Mouse (Mus musculus) gastrocnemius, adult 2 months (tissue): Measurements from ENCODE around the gene Aif1. TPM values are rescaled to one million over a fixed set of nuclear protein-coding genes. Genes with fewer than 3 reads are reported as not detected.
A peak's percentile ranks its signal among the peaks of the same experiment; 100 is the strongest.

ENCODE experiments used
- DNase-seq: peaks from one replicate; pipeline ENCODE4 v3.0.0; 2022
- H3K27ac ChIP-seq: fragments of 200-600 bp; 2 replicates; pipeline ENCODE4 v1.8.1; 2022; ENCODE audit warnings: mild to moderate bottlenecking
- H3K4me3 ChIP-seq: fragments of 200-600 bp; 2 replicates; pipeline ENCODE4 v1.8.1; 2022; ENCODE audit warnings: mild to moderate bottlenecking, moderate library complexity
- CTCF ChIP-seq: fragments of 200-600 bp; IDR thresholded peaks from 2 replicates; pipeline ENCODE4 v1.8.1; 2022; ENCODE audit warnings: antibody characterized with exemption, mild to moderate bottlenecking, moderate library complexity
- intact Hi-C: fragments of 180-260 bp; cut with DNase I; formaldehyde crosslinking; loops from one replicate; pipeline ENCODE4 v1.15.1; 2025
- total RNA-seq, 2 experiments: library from RNA; stranded (reverse); gene quantifications; 2 replicates each; pipeline ENCODE4 v1.2.3; 2021

Aif1 gene
- total RNA-seq, 2 experiments from 2014 or later, result 0.75 TPM; not detected in 1

DNA sequence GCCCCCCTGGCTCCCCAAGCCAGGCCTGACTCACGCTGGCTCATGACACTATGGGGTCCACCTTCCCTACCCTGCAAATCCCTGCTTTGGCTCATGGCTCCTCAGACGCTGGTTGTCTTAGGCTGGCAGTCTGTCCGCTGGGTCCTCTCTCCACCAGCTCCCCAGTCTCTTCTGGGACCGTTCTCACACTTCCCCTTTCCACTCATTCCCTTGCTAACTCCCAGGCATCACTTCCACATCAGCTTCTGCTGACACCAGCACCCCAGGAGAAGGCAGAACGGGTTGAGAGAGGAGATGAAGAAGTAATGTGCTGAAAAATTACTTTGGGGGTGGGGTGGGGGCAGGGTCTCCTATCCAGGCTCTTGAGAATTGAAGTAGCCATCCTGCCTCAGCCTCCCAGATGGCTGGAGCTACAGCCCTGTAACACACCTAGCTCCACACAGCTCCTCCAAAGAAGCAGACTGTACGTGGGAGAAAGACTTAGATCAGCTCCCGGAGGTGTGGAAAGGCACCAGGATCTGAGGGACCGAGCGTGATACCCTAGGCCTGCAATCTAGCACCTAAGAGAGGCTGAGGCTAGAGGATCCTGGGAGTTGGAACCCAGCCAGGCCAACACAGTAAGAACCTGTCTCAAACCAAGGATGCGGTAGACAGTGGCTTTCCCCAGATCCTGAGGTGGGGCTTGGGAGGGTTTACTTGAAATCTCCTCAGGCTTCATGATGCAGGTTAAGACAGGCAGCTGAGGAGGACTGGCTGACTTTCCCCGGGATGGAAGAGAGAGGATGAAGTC is 3.2 kb downstream of the Aif1 start:
- intact Hi-C loops, result no loop called here
- H3K4me3 ChIP-seq, result peak overlapping the region; percentile 40
- DNase-seq, result no peak
- no peak overlapping the region; the same call in 1 of the 2 replicates for H3K27ac ChIP-seq
- TF ChIP-seq CTCF, result no peak

- Histone ChIP-seq H3K4me3 (no peak overlapping the region), H3K27ac (no peak overlapping the region)
- TF ChIP-seq CTCF, result peak; percentile 78
- no peak for DNase-seq
- intact Hi-C loops, result loop anchor here (2.0 kb wide), 1 partner anchor 64 kb away; the partner anchor contains the start of gene Atp6v1g2
Measured at GRCm38 (mm10) chr17:35168541-35169207, 7.2 kb downstream of the Aif1 start.

GRCm38 (mm10) chr17:35167794-35168193 is 8.1 kb downstream of the Aif1 start:
- no peak for TF ChIP-seq CTCF

DNA sequence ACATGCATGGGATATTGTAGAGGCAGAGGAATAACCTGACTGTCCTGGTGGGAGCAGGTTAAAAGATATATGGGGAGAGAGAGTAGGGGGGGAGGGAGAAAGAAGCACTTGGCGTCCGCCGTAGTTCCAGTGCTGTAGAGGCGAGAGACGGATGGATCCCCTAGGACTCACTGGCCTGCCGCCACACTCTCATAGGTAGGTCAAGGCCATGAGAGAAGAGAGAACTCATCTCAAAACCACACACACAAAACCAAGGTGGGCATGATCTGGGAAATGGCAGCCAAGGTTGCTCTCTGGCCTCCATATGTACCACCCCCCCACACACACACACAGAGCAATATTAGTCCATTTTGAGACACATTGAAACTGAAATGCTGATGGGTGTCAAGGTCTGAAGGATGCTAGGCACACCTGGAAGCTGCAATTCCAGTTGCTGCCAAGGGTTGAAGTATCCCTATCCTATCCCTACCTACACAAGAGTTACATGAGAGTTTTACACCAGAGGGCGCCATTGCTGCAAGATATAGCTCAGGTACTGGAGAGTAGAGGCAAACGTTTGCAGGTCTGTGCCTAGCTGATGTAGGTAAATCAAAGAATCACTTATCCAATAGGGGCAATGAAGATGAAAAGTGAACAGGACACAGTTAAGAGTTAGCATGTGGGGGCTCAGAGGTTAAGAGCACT is 9.4 kb downstream of the Aif1 start:
- intact Hi-C loops, result no loop called here
- no peak for DNase-seq
- Histone ChIP-seq H3K27ac (peak overlapping the region; percentile 100; the same call in 1 of the 2 replicates), H3K4me3 (peak overlapping the region; percentile 98; the same call in 1 of the 2 replicates)
- TF ChIP-seq CTCF, result peak; percentile 65

More at GRCm38 (mm10) chr17:35167794-35168193, 8.1 kb downstream of the Aif1 start:
- DNase-seq, result no peak
- H3K4me3 ChIP-seq, result no peak overlapping the region
- intact Hi-C loops, result loop anchor here (2.0 kb wide), 1 partner anchor 65 kb away; the partner anchor contains the start of gene Atp6v1g2
- no peak overlapping the region for H3K27ac ChIP-seq

DNA sequence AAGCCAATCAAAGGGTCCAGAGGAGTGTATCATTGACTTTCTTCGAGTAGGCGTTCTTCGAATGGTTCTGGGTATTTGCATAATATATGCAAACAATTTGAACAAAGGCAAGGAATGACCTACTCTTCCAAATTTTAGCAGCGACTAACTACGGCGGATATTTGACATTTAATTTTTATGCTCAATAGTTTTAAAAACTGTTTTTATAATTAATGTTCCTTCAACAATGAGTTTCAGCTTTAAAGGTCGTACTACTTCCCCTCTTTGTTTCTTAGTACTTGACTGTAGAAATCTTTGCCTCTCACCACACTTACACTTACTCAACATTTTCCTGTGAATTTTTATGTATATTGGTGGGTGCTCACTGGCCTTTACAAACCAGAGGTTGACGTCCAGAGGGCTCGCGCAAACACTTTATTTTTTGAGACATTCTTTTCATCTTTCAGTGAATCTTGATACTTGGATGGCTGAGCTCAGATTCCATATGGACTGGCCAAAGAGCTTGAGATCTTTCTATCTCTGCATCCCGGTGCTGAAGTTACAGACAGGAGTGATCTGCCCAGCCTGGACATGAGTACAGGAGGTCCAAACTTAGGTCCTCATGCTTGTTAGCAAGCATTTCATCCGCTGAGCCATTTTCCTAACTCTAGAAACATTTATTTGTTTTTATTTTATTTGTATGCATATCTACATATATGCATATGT is 10.3 kb downstream of the Aif1 start:
- TF ChIP-seq CTCF, result no peak
- intact Hi-C loops, result no loop called here
- Histone ChIP-seq H3K4me3 (peak overlapping the region; percentile 98), H3K27ac (peak overlapping the region; percentile 100)
- no peak for DNase-seq

DNA sequence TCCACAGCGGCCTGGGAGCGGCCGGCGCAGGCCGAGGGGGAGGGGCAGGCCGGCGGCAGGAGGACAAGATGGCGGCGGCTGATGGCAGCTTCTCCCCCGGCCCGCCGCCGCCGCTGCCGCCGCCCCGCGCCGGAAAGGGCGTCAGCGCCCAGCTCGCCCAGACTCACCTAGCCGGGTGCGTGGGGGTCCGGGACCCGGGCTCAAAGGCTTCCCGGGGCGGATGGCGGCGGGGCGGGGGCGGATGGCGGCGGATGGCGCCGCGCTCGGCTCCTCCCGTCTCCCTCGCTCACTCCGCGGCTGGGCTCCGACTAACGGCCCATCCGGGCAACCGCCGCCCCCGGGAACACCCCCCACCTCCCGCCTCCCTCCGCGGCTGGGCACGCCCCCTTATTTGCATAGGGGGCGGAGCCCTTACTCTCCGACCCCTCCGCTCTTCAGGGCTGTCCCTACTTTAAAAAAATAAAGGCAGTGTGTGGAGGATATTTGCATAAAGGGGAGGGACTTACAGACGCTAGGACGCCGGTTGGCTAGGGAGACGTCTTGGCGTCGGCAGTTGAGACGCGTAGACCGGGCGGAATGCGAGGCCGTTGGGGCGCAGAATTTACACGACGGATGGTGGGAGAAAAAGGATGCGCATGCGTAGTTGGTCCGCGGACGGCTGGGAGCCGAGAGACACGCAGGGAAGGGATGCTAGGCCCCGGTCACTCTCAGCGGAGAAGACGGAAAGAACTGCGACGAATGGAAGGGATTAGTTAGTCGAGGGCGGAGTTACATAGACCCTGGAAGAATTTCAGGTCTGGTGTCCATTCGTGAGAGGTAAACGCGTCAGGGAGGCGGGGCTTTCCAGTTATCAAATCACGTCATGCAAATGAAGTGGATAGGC is 11.1 kb downstream of the Aif1 start, which contains the start of gene Prrc2a:
Gene Prrc2a (minus strand): TSS at position 330 of the 883 bp plus-strand sequence.
- intact Hi-C loops, result no loop called here
- Histone ChIP-seq H3K27ac (peak within 1 kb of the TSS; percentile 100), H3K4me3 (peak within 1 kb of the TSS; percentile 98)
- DNase-seq, result peak; percentile 99
- no peak for TF ChIP-seq CTCF

GRCm38 (mm10) chr17:35164218-35164567 is 11.7 kb downstream of the Aif1 start:
- no peak for DNase-seq
- H3K4me3 ChIP-seq, result peak overlapping the region; percentile 98
- H3K27ac ChIP-seq, result peak overlapping the region; percentile 100
- intact Hi-C loops, result no loop called here
- no peak for TF ChIP-seq CTCF

- Histone ChIP-seq H3K4me3 (peak overlapping the region; percentile 98), H3K27ac (peak overlapping the region; percentile 100)
- TF ChIP-seq CTCF, result no peak
- intact Hi-C loops, result loop anchor here (1.0 kb wide), 1 partner anchor 26 kb away; no protein-coding TSS in a partner anchor
- DNase-seq, result no peak
Measured at GRCm38 (mm10) chr17:35163326-35164081, 12.4 kb downstream of the Aif1 start.

- peak overlapping the region; percentile 98 for H3K4me3 ChIP-seq
- intact Hi-C loops, result loop anchor here (1.0 kb wide), 1 partner anchor 25 kb away; no protein-coding TSS in a partner anchor
- peak; percentile 52 for DNase-seq
- peak overlapping the region; percentile 100 for H3K27ac ChIP-seq
- TF ChIP-seq CTCF, result no peak
Measured at GRCm38 (mm10) chr17:35162730-35163129, 13.1 kb downstream of the Aif1 start.

- intact Hi-C loops, result no loop called here
- Histone ChIP-seq H3K27ac (no peak overlapping the region), H3K4me3 (peak overlapping the region; percentile 98)
- no peak for TF ChIP-seq CTCF
- DNase-seq, result no peak
Measured at GRCm38 (mm10) chr17:35162121-35162520, 13.7 kb downstream of the Aif1 start.
